Mouse (Mus musculus) lung, embryonic 14.5 days (tissue): ENCODE data around the gene Ugt1a9. TPM values are rescaled to one million over a fixed set of nuclear protein-coding genes. Genes with fewer than 3 reads are reported as not detected.

ENCODE experiments used
- ATAC-seq: fragments of 200-750 bp; cut with Nextera tagmentation; 2 replicates; pipeline ENCODE4 v1.8.0; 2017; ENCODE audit warnings: mild to moderate bottlenecking, moderate TSS enrichment, moderate library complexity; ENCODE audit not compliant: insufficient read depth
- DNase-seq: peaks from one replicate; pipeline ENCODE4 v3.0.0-alpha.2; 2015
- H3K27ac ChIP-seq: fragments of 300-500 bp; sonication (generic); 2 replicates; pipeline ENCODE4 v1.5.1; 2014; ENCODE audit warnings: low read depth, mild to moderate bottlenecking, moderate library complexity
- H3K27me3 ChIP-seq: fragments of 300-500 bp; sonication (generic); 2 replicates; pipeline ENCODE4 v1.6.1; 2014; ENCODE audit warnings: low read length, control low read depth; ENCODE audit not compliant: insufficient read depth
- H3K36me3 ChIP-seq: fragments of 300-500 bp; sonication (generic); 2 replicates; pipeline ENCODE4 v1.6.1; 2014; ENCODE audit warnings: control low read depth; ENCODE audit not compliant: insufficient read depth
- H3K4me1 ChIP-seq: fragments of 300-500 bp; sonication (generic); 2 replicates; pipeline ENCODE4 v1.6.1; 2014; ENCODE audit warnings: antibody characterized with exemption, control low read depth; ENCODE audit not compliant: insufficient read depth
- H3K4me2 ChIP-seq: fragments of 300-500 bp; sonication (generic); 2 replicates; pipeline ENCODE4 v1.6.1; 2014; ENCODE audit warnings: mild to moderate bottlenecking
- H3K4me3 ChIP-seq: fragments of 300-500 bp; sonication (generic); 2 replicates; pipeline ENCODE4 v1.5.1; 2014; ENCODE audit warnings: low read depth, low read length
- H3K9ac ChIP-seq: fragments of 300-500 bp; sonication (generic); 2 replicates; pipeline ENCODE4 v1.6.1; 2014
- H3K9me3 ChIP-seq: fragments of 300-500 bp; sonication (generic); 2 replicates; pipeline ENCODE4 v1.6.1; 2016; ENCODE audit warnings: low read depth, low read length, control low read depth
- CTCF ChIP-seq: IDR thresholded peaks from 2 replicates; pipeline ENCODE4 v1.5.1; 2016; ENCODE audit warnings: antibody characterized with exemption, low read depth
- WGBS: fragments of 180-500 bp; shearing (Covaris S2); extraction: QIAGEN DNeasy Blood & Tissue Kit; methylation state at CpG from one replicate; pipeline ENCODE4 v1.1.7; 2014; 5-methylcytosine and 5-hydroxymethylcytosine counted together
- polyA plus RNA-seq: library from polyadenylated mRNA; unstranded; fragments of >200 nt; fragmentation: Nextera tagmentation; extraction: Ambion mirVana; gene quantifications from 2 replicates; pipeline ENCODE4 v1.2.1, GENCODE M21; 2014

The Ugt1a9 gene
- polyA plus RNA-seq, 1 experiment from 2014 or later, result not detected

GRCm38 (mm10) chr1:88225741-88226140, 155.1 kb downstream of the Ugt1a9 start:
- no peak for TF ChIP-seq CTCF
- Histone ChIP-seq H3K4me3 (no peak overlapping the region), H3K9ac (no peak overlapping the region), H3K4me2 (no peak overlapping the region), H3K36me3 (no peaks in the 10 kb centered on the region), H3K4me1 (no peaks in the 10 kb centered on the region), H3K9me3 (peaks cover 56% of the 10 kb centered on the region), H3K27ac (no peak overlapping the region), H3K27me3 (no peaks in the 10 kb centered on the region)
- ATAC-seq, result no peak
- DNase-seq, result no peak

DNA sequence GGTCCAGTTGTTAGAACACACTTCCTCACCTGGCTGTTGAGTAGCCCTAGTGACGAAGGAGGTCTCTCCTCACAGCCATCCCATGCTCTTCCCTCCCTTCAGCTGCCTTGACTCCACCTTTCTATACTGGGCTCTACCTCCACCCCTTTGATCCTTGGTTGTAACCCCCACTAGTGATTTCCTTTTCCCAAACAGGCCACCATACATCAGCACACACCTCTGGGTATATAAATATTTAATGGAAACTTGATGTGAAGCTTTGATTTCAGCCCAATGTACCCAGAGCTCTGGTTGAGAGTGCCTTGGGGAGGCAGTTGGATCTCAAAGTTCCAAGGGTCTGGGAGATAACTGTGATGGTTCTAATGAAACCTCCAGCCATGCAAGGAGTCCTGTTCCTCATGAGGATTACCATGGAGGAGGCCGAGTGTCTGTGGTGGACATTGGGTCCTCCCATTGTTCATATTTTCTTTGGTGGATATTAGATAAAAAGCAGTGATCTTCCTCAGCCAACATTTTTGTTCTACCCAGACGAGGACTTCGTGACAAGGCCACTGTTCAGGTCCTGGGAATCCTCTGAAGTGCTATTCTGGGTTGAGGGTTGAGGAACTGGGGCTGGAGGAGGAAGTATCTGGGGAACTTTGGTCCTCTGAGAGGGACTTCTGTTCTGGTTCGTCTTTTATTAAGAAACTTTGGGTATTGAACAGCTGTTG, 156.2 kb downstream of the Ugt1a9 start, which contains the start of gene Mroh2a:
Gene Mroh2a (plus strand): TSS at position 317 of the 710 bp plus-strand sequence.
- Histone ChIP-seq H3K27ac (no peak within 1 kb of the TSS), H3K36me3 (no peaks in the 10 kb centered on the region), H3K4me1 (no peaks in the 10 kb centered on the region), H3K9ac (no peak within 1 kb of the TSS), H3K4me2 (no peak within 1 kb of the TSS), H3K27me3 (no peaks in the 10 kb centered on the region), H3K9me3 (peaks cover 67% of the 10 kb centered on the region), H3K4me3 (no peak within 1 kb of the TSS)
- TF ChIP-seq CTCF, result no peak
- ATAC-seq (no peak), DNase-seq (no peak)
- 50% methylated on average over 5 of the region's 5 CpGs for WGBS

DNA sequence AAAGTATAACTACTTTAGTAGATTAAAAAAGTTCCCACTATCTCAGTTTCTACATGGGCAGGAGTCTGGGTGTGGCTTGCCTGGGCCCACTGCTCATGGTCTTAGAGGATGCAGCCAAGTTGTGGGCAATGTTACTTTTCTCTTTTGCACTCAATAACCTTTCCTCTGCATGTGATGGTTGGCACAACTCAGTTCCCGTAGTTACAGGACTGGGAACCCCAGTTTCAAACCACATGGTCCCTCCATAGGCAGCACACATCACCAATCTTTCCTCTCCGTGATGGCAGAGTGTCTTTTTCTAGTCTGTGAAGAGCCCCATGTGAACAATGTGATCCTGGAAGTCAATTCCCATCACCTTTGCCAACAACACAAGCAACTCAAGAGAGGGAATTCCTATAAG, 156.9 kb downstream of the Ugt1a9 start:
- Histone ChIP-seq H3K36me3 (no peaks in the 10 kb centered on the region), H3K9me3 (peaks cover 66% of the 10 kb centered on the region), H3K4me3 (no peak overlapping the region), H3K4me1 (no peaks in the 10 kb centered on the region), H3K27ac (no peak overlapping the region), H3K9ac (no peak overlapping the region), H3K4me2 (no peak overlapping the region), H3K27me3 (no peaks in the 10 kb centered on the region)
- WGBS, result 56% methylated on average over 2 of the region's 2 CpGs
- no peak for ATAC-seq
- DNase-seq, result no peak
- TF ChIP-seq CTCF, result no peak

DNA sequence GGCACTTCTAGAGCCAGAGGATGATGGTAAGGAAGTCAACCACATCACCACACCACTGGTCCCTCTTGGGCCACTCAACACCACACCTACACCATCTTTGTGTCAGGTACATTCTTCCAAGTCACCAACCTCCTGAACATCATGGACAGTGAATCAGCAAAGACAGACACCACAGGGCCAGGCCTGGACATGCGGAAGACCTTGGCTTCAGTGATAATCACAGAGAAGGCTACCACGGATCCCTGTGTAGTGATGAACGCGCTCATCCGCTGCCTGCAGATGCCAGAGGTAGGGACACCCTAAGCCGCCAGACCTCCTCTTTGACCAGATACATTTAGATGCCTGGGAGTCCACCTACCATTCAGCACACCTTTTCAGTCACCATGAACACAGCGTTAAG, 157.5 kb downstream of the Ugt1a9 start:
- 67% methylated on average over 7 of the region's 7 CpGs for WGBS
- Histone ChIP-seq H3K36me3 (no peaks in the 10 kb centered on the region), H3K27ac (no peak overlapping the region), H3K4me2 (no peak overlapping the region), H3K9me3 (peaks cover 70% of the 10 kb centered on the region), H3K4me3 (no peak overlapping the region), H3K9ac (no peak overlapping the region), H3K27me3 (no peaks in the 10 kb centered on the region), H3K4me1 (no peaks in the 10 kb centered on the region)
- no peak for TF ChIP-seq CTCF
- ATAC-seq, result no peak
- no peak for DNase-seq

DNA sequence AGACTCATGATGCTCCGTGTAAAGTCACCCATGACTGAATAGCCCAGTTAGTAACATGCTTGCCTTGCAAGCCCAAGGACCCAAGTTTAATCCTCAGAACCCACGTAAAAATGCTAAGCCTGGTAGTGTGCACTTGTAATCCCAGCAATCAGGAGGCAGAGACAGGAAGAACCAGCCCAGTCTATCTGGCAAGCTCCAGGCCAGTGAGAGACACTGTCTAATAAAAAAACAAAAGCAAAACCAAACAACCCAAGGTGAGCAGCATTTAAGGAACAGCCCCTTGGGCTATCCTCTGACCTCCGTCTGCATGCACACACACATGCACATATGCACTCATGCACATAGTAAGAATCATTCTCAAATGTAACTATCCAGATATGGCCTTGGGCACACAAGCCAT, 159.0 kb downstream of the Ugt1a9 start:
- Histone ChIP-seq H3K27me3 (no peaks in the 10 kb centered on the region), H3K9me3 (peaks cover 85% of the 10 kb centered on the region)

GRCm38 (mm10) chr1:88229986-88230385, 159.4 kb downstream of the Ugt1a9 start:
- Histone ChIP-seq H3K27me3 (no peaks in the 10 kb centered on the region), H3K4me2 (no peak overlapping the region), H3K27ac (no peak overlapping the region), H3K36me3 (no peaks in the 10 kb centered on the region), H3K9me3 (peaks cover 89% of the 10 kb centered on the region), H3K4me1 (no peaks in the 10 kb centered on the region), H3K4me3 (no peak overlapping the region), H3K9ac (no peak overlapping the region)
- DNase-seq (no peak), ATAC-seq (no peak)
- TF ChIP-seq CTCF, result no peak
- WGBS, result 83% methylated on average over 5 of the region's 5 CpGs

More for the DNA sequence above, 159.0 kb downstream of the Ugt1a9 start:
- ATAC-seq (no peak), DNase-seq (no peak)
- WGBS, result 76% methylated on average over 3 of the region's 3 CpGs
- Histone ChIP-seq H3K36me3 (no peaks in the 10 kb centered on the region), H3K9ac (no peak overlapping the region), H3K27ac (no peak overlapping the region), H3K4me2 (no peak overlapping the region), H3K4me1 (no peaks in the 10 kb centered on the region), H3K4me3 (no peak overlapping the region)
- TF ChIP-seq CTCF, result no peak

- TF ChIP-seq CTCF, result no peak
- WGBS, result 71% methylated on average over 7 of the region's 7 CpGs
Measured at GRCm38 (mm10) chr1:88230421-88230820, 159.8 kb downstream of the Ugt1a9 start.

More at GRCm38 (mm10) chr1:88230421-88230820, 159.8 kb downstream of the Ugt1a9 start:
- no peaks in the 10 kb centered on the region for H3K36me3 ChIP-seq
- no peak for ATAC-seq
- H3K4me3 ChIP-seq, result no peak overlapping the region
- H3K9me3 ChIP-seq, result peaks cover 92% of the 10 kb centered on the region
- H3K27ac ChIP-seq, result no peak overlapping the region
- H3K4me1 ChIP-seq, result no peaks in the 10 kb centered on the region
- H3K27me3 ChIP-seq, result no peaks in the 10 kb centered on the region
- no peak for DNase-seq
- no peak overlapping the region for H3K4me2 ChIP-seq
- no peak overlapping the region for H3K9ac ChIP-seq
